Mouse (Mus musculus) activated CD4-positive, CD25-positive, alpha-beta regulatory T cell, adult 4 months (primary cell): Measurements from ENCODE around the gene Zfp62. TPM values are rescaled to one million over a fixed set of nuclear protein-coding genes. Genes with fewer than 3 reads are reported as not detected.
"Not testable (repeated sequence)": the region's sequence is repeated elsewhere in the genome, so short reads cannot be mapped to it uniquely, and the experiment has no call there.

Experiments
- ATAC-seq: one replicate; pipeline ENCODE4 v1.8.0; 2017
- polyA plus RNA-seq, 2 experiments: library from polyadenylated mRNA; unstranded; fragments of 100-300 nt; shearing (Covaris generic); gene quantifications; one replicate each; pipeline ENCODE4 v1.2.1; 2017

Zfp62 gene
- polyA plus RNA-seq, result 10 to 100 TPM; 47.9 to 54.3 TPM

GRCm38 (mm10) chr11:49203129-49203768 is at the start of gene Zfp62:
TSS of gene Zfp62 (plus strand) at chr11:49203292.
- peak; percentile 70 for ATAC-seq

DNA sequence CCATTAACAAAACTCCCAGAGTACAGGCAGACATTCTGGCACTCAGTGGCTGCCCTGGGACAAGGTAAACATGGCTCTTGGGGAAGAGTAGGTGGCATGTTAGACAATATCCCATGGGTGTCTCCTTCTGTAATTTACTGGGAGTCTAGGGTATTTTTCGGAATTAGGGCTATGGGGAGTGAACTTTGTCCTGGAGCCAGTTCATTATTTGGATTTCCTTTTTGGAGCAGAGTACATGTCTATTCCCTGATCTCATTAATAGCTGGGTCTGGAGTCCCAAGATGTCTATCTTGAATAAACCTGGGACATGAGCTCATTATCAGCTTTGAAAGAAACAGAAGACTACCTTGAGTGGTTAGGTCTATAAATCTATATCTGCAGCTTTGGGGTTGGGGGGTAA is 49.0 kb upstream of the Zfp62 start, which contains the start of gene Olfr1394:
Olfr1394 (plus strand) TSS at position 301 of the 400 bp plus-strand sequence.
- no peak for ATAC-seq

DNA sequence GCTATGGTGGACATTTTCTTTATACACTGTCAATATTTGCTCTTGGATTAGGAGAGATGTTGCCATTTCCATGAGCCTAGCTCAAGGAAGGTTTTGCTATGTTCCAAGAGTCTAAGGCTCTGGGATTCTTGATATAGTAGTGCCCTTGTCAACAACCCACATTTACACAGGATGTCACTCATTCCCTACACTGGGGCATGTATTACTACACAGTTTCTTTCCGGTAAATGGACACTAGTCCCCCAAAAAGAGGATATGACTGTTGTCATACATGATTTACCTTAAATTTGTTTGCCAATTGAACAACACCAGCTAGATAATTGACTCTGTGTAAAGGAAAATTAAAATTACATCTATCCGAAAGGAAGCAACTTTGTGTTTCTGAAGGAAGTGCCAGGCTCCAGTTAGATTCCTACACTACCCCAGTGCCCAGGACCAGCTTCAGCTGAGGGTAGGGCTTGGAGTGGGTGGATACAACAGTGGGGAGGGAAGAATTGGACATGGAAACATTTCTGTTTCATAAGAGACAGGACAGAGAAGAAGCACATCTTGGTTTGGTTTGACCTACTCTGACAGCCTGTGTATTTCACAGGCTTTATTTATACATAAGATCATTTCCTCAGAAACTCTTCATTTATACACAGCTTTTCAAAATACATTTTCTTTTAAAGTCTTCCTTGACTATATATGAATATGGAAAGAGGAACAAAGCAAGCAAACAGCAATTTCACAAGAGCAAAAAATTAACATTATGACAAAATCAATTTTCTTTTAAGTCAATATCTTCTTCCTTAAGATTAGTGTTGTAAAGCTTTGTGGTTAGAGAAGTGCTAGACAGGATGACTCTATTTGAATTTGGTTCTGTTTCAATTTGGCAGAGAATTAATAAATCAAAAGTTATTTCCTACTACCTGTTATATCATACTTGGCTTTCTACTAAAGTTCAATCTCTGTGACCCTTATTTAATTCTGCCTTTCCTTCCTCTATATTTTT is 46.0 kb upstream of the Zfp62 start:
- ATAC-seq, result no peak

DNA sequence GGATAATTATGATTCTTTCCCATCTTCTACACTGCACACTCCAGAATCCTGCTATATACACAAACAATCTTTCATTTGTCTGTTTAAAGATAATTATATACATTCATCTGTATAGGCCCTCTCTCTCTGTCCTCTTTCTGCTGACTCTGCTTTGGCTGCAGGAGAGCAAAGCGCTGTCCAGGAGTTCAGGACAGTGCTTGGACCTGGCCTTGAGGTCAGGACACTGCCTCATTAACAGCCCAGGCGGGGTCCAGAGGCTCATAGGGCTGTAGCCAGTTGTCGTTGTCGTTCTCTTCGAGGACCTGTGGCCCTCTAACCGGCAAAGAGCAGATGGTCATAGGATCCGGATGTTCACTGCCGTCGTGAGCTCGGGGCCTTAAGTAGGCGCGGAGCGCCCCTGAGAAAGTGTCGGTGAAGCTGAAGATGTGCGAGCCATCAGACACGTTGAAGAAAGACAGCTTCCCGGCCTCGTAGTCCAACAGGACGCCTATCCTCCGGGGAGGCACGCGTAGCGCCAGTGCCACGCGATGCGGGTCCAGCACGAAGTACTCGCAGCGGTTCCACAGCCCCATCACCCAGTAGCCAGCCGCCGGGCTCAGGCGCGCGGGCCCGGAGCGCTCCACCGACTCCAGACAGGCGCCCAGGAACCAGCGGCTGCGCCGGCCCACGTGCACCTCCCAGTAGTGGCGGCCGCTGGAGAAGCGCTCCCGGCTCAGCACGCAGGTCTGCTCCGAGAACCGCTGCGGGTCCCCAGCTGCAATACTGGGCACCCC is 34.1 kb upstream of the Zfp62 start:
- no peak for ATAC-seq

- no peak for ATAC-seq
These were observed 32.5 kb upstream of the Zfp62 start for GRCm38 (mm10) chr11:49170576-49170975.

- ATAC-seq, result no peak
These were observed 27.7 kb upstream of the Zfp62 start for GRCm38 (mm10) chr11:49175345-49175744.

GRCm38 (mm10) chr11:49176047-49176779 is 26.9 kb upstream of the Zfp62 start:
- ATAC-seq, result not testable (repeated sequence)

GRCm38 (mm10) chr11:49183172-49183571 is 19.9 kb upstream of the Zfp62 start:
- ATAC-seq, result no peak

DNA sequence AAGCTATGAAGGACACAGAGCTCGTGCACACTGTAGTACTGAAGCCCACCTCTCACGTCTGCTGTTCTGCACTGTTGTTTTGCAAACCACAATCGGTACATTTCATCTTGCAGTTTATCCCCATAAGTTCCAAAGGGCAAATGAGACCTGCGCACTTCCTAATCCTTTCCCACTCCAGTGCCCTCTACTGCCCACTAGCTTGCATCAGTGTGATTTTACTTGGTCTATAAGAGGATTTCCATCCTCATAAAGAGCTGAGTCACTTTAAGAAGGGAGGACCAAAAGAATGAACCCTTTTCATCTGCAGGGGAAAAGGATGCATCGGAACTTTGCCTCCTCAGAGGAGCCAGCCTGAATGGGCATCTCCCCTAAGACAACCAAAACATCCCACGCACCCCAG is 16.6 kb upstream of the Zfp62 start:
- ATAC-seq, result no peak

DNA sequence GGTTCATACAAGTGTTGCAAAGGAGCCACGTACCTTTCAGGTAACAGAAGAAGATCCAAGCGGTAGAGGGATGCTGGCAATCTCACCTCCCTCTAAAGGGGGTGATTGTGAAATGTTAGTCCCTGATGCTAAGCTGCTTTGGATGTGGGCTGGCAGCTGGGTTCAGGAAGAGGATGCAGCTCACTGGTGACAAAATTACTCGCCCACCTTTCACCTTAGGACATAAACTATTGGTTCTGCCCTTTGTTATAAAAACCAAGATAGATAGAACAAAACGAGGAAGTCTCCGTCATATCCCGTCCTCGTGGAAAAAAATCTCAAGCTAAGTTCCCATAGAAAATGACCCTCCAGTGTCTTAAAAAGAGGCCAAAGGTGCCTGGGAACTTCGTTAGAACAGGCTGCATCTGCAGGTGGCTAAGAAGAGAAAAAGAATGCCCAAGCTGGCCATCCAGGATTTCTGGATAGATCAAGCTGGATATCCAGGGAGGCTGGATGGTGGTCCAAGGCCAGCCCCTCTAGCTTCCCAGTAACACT is 16.1 kb upstream of the Zfp62 start, which contains the start of gene Btnl9:
Btnl9 (minus strand) TSS at position 205 of the 534 bp plus-strand sequence.
- ATAC-seq, result no peak

GRCm38 (mm10) chr11:49187701-49188100 is 15.4 kb upstream of the Zfp62 start:
- no peak for ATAC-seq

GRCm38 (mm10) chr11:49189737-49190136 is 13.4 kb upstream of the Zfp62 start:
- no peak for ATAC-seq

GRCm38 (mm10) chr11:49191083-49191482 is 12.0 kb upstream of the Zfp62 start:
- no peak for ATAC-seq

DNA sequence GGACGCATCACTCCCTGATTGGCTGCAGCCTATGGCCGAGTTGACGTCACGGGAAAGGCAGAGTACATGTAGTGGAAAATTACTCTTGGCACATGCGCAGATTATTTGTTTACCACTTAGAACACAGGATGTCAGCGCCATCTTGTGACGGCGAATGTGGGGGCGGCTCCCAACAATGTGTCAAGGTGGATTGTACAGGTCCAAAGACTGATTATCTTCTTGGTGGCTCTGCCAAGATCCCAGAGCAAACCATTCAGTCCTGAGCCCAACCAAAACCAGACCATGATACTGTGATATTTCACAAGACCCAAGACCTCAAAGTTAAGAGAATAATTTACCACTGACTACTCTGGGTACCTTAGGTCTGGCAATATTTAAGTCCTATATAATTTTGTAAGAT is 8.3 kb upstream of the Zfp62 start:
- not testable (repeated sequence) for ATAC-seq

GRCm38 (mm10) chr11:49195819-49196322 is 7.2 kb upstream of the Zfp62 start:
- no peak for ATAC-seq

GRCm38 (mm10) chr11:49200666-49201065 is 2.4 kb upstream of the Zfp62 start:
- ATAC-seq, result no peak

- ATAC-seq, result no peak
These were observed 1.9 kb upstream of the Zfp62 start for GRCm38 (mm10) chr11:49201142-49201541.

- no peak for ATAC-seq
These were observed 1.0 kb upstream of the Zfp62 start for GRCm38 (mm10) chr11:49202071-49202470.

DNA sequence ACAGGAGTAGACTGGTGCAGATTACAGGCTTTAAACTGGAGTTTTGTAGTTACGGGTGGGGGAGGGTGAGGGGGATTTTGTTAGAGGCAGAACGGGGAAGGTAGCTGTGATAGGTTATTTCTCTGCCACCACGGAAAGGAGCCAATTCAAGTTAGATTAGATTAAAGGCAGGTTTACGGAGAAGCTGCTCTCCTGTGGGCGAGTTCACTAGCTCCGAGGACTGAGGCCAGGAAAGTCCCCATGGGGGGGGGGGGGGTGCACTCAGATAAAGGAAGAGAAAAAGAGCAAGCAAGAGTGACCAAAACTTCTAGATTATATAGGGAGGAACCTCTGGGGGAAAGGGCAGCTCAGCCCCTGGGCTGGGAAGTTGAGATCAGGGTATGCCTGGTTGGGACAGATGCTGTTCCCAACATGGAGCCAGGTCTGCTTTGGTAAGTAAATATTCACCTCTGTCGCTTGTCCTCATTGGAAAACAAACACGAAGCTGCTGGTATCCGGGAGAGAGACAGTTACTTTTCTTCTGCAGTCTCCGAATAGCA is 500 bp upstream of the Zfp62 start:
- ATAC-seq, result peak; percentile 20

DNA sequence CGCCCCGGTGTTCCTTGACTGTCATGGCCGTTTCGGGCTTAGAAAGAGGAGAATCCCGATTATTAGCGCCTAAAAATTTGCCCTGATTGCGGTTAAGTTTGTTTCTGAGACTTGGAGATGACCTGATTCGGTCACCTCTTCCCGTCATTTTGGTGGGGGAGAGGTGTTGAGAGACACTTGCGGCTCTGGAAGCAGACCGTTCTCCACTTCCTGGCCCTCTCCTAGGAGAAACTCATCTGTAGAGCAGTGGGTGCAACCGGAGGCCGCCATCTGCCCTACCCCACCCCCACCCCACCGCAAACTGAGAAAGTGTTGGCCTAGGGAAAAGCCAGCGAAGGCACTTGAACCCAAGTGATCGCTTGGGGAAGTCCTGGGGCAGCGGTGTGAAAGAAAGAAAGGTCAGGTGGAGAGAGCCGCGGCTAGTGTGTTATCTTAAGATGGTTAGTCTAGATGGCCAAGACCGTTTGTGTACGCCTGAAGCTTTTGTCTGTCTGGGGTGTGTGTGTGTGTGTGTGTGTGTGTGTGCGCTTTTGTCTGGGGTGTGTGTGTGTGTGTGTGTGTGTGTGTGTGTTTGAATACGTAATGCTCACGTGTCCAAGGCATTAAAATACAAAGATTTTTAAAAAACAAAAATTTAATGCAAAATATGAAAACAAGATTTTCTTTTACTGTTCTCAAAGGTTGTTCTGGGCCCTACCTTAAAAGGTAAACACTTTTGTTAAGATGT is 842 bp downstream of the Zfp62 start:
- peak; percentile 55 for ATAC-seq
